Comparison of ENCODE assay signal across 21 mouse cellular contexts in the genomic region with DNA sequence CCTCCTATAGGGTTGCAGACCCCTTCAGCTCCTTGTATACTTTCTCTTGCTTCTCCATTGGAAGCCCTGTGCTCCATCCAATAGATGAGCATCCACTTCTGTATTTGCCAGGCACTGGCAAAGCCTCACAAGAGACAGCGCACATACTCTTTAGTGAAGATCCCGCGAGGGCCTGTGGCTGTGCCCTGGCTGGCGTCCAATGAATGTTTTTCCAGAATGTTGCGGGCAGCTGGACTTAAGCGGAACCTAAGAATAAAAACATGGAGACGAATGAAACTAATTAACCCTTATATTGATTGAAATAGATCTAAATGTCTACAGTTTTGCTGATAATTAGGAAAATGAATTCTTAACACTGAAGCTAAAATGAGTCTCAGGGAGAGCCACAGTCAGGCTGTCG. TPM values are rescaled to one million over a fixed set of nuclear protein-coding genes. Genes with fewer than 3 reads are reported as not detected.
DNase-seq lines count a peak whose midpoint lies in the region; ATAC-seq and TF ChIP-seq lines count a peak whose summit lies in the region.
"Had no signal": no experiment of that assay in that cellular context is flagged by ENCODE, and none has a peak within 500 bp of the region (broad histone marks: within the 10 kb centered on the region; RNA-seq: fewer than 3 reads in every experiment).

No protein-coding gene starts in this region.

- TF ChIP-seq CTCF in lung, adult 2 months (IDR thresholded peaks at IDR 0.05; ENCODE audit: insufficient read depth, low read length): no peak

- ATAC-seq in heart, embryonic 11.5 days (replicated peaks; ENCODE audit: insufficient number of reproducible peaks, low FRiP score, low TSS enrichment): no peak
- ATAC-seq: forebrain, embryonic 13.5 days; liver, embryonic 12.5 days had no signal

- H3K9me3 ChIP-seq in heart, embryonic 11.5 days (replicated peaks; ENCODE audit: control insufficient read depth, low read length): no peaks in the 10 kb centered on the region
- H3K9me3 ChIP-seq: forebrain, embryonic 13.5 days; heart, embryonic 15.5 days; limb, embryonic 12.5 days; liver, embryonic 12.5 days; midbrain, embryonic 10.5 days; neural tube, embryonic 13.5 days had no signal

- no peak overlapping the region for H3K4me2 ChIP-seq in heart, embryonic 11.5 days
- H3K4me2 ChIP-seq: forebrain, embryonic 13.5 days; heart, embryonic 15.5 days; limb, embryonic 12.5 days; liver, embryonic 12.5 days; neural tube, embryonic 13.5 days had no signal

- H3K36me3 ChIP-seq in heart, embryonic 11.5 days (ENCODE audit: control insufficient read depth, insufficient read depth, low read length): no peaks in the 10 kb centered on the region

- peak; percentile 53 to 63 for DNase-seq in cerebellum, postnatal 10 days
- DNase-seq in cerebellum, adult 8-10 months: no peak
- DNase-seq in heart, postnatal 4 days: peak; percentile 21
- peak; percentile 67 for DNase-seq in lung, postnatal 10 days
- no peak for DNase-seq in lung, adult 2 months
- peak; percentile 26 for DNase-seq in adipocyte (ENCODE audit: low spot score)
- no peak for DNase-seq in layer of hippocampus, adult 9-11 months
- DNase-seq: cerebellum, adult 11-12 months; heart, adult 2 months; kidney, postnatal 4 days; thymus, postnatal 36 days had no signal

- H3K9ac ChIP-seq in heart, embryonic 11.5 days (ENCODE audit: low read depth, low read length): no peak overlapping the region
- H3K9ac ChIP-seq: forebrain, embryonic 13.5 days; heart, embryonic 15.5 days; limb, embryonic 12.5 days; liver, embryonic 12.5 days; neural tube, embryonic 13.5 days had no signal

- no peak for TF ChIP-seq POLR2A in lung, adult 2 months (IDR thresholded peaks at IDR 0.05; ENCODE audit: borderline replicate concordance, extremely low read depth, low read depth, low read length)

- WGBS in heart, embryonic 11.5 days (ENCODE audit: insufficient replicate concordance): 88% methylated on average over 8 of the region's 8 CpGs
- WGBS in lung, adult 2 months: 76% methylated on average over 8 of the region's 8 CpGs

- H3K27ac ChIP-seq in heart, embryonic 11.5 days (ENCODE audit: low read depth, low read length): no peak overlapping the region
- H3K27ac ChIP-seq: forebrain, embryonic 13.5 days; heart, adult 2 months; heart, embryonic 15.5 days; limb, embryonic 12.5 days; liver, embryonic 12.5 days; macrophage; midbrain, embryonic 10.5 days; neural tube, embryonic 13.5 days had no signal

- no peaks in the 10 kb centered on the region for H3K4me1 ChIP-seq in heart, embryonic 11.5 days (ENCODE audit: control insufficient read depth, insufficient read depth, low read length)
- no peaks in the 10 kb centered on the region for H3K4me1 ChIP-seq in lung, adult 2 months (ENCODE audit: control insufficient read depth, insufficient read depth, low read length)
- H3K4me1 ChIP-seq: heart, embryonic 15.5 days; limb, embryonic 12.5 days; liver, embryonic 12.5 days; midbrain, embryonic 10.5 days; neural tube, embryonic 13.5 days had no signal

- H3K4me3 ChIP-seq in heart, embryonic 11.5 days (ENCODE audit: low read depth, low read length): no peak overlapping the region
- no peak overlapping the region for H3K4me3 ChIP-seq in lung, adult 2 months (replicated peaks; ENCODE audit: extremely low read depth, low read depth, low read length)
- H3K4me3 ChIP-seq: erythroblast, embryonic 14.5 days; forebrain, embryonic 13.5 days; heart, adult 2 months; heart, embryonic 15.5 days; limb, embryonic 12.5 days; liver, embryonic 12.5 days; midbrain, embryonic 10.5 days; neural tube, embryonic 13.5 days had no signal

- no peaks in the 10 kb centered on the region for H3K27me3 ChIP-seq in heart, embryonic 11.5 days (ENCODE audit: control insufficient read depth, insufficient read depth, low read length)
- H3K27me3 ChIP-seq: CH12.LX; forebrain, embryonic 13.5 days; heart, embryonic 15.5 days; limb, embryonic 12.5 days; liver, embryonic 12.5 days; neural tube, embryonic 13.5 days had no signal

RNA-seq across cellular contexts. Expression of a gene that starts 32.4 kb away (rescaled TPM):
- total RNA-seq in heart, postnatal 4 days (2021): 100 to 1,000 TPM; 105 to 120 TPM
- polyA plus RNA-seq in heart, embryonic 11.5 days (2014; fragmentation: Nextera tagmentation; extraction: Ambion mirVana): 51.0 and 59.7 TPM in 2 replicates
- 10.8 and 16.0 TPM in 2 replicates for polyA plus RNA-seq in lung, adult 2 months (2012; rRNA removed)

RNA-seq across cellular contexts. Expression of a gene that starts 32.6 kb away (rescaled TPM):
- total RNA-seq in heart, postnatal 4 days (2021): 10 to 100 TPM; 46.4 to 48.4 TPM
- polyA plus RNA-seq in heart, embryonic 11.5 days (2014; fragmentation: Nextera tagmentation; extraction: Ambion mirVana): 69.4 and 70.2 TPM in 2 replicates
- polyA plus RNA-seq in lung, adult 2 months (2012; rRNA removed): 12.0 and 13.7 TPM in 2 replicates

Comparison
In these comparisons a context has a peak if more than half of its experiments do, and no peak if none do; other contexts are left out.
1. DNase-seq: peak in cerebellum, postnatal 10 days (2 of 2), heart, postnatal 4 days (single experiment), lung, postnatal 10 days (single experiment) and adipocyte (single experiment); none in cerebellum, adult 8-10 months (single experiment), lung, adult 2 months (single experiment) and layer of hippocampus, adult 9-11 months (single experiment).